Mouse (Mus musculus) kidney, embryonic 15.5 days (tissue): ENCODE measurements around the gene Sept6. TPM values are rescaled to one million over a fixed set of nuclear protein-coding genes. Genes with fewer than 3 reads are reported as not detected.
A peak's percentile ranks its signal among the peaks of the same experiment; 100 is the strongest.
"Not testable (repeated sequence)": the region's sequence is repeated elsewhere in the genome, so short reads cannot be mapped to it uniquely, and the experiment has no call there.

Source experiments
- ATAC-seq: fragments of 200-750 bp; cut with Nextera tagmentation; replicated peaks from 2 replicates; pipeline ENCODE4 v1.8.0; 2017; ENCODE audit warnings: moderate TSS enrichment; ENCODE audit not compliant: low FRiP score
- H3K27ac ChIP-seq: fragments of 300-500 bp; sonication (generic); 2 replicates; pipeline ENCODE4 v1.5.1; 2015; ENCODE audit warnings: mild to moderate bottlenecking, inconsistent platforms
- H3K27me3 ChIP-seq: fragments of 300-500 bp; sonication (generic); 2 replicates; pipeline ENCODE4 v1.6.1; 2015; ENCODE audit warnings: inconsistent platforms
- H3K36me3 ChIP-seq: fragments of 300-500 bp; sonication (generic); 2 replicates; pipeline ENCODE4 v1.6.1; 2015; ENCODE audit warnings: inconsistent platforms
- H3K4me1 ChIP-seq: fragments of 300-500 bp; sonication (generic); 2 replicates; pipeline ENCODE4 v1.6.1; 2015; ENCODE audit warnings: inconsistent platforms
- H3K4me2 ChIP-seq: fragments of 300-500 bp; sonication (generic); 2 replicates; pipeline ENCODE4 v1.6.1; 2015; ENCODE audit warnings: moderate library complexity, mild to moderate bottlenecking, inconsistent platforms
- H3K4me3 ChIP-seq: fragments of 300-500 bp; sonication (generic); replicated peaks from 2 replicates; pipeline ENCODE4 v1.5.1; 2015; ENCODE audit warnings: mild to moderate bottlenecking, inconsistent platforms
- H3K9ac ChIP-seq: fragments of 300-500 bp; sonication (generic); 2 replicates; pipeline ENCODE4 v1.6.1; 2015; ENCODE audit warnings: mild to moderate bottlenecking, inconsistent platforms
- H3K9me3 ChIP-seq: fragments of 300-500 bp; sonication (generic); replicated peaks from 2 replicates; pipeline ENCODE4 v1.6.1; 2016; ENCODE audit warnings: inconsistent platforms
- WGBS: fragments of 180-500 bp; shearing (Covaris S2); methylation state at CpG from one replicate; pipeline ENCODE4 v1.1.7; 2015; ENCODE audit warnings: mixed read lengths; 5-methylcytosine and 5-hydroxymethylcytosine counted together
- polyA plus RNA-seq: library from polyadenylated mRNA; unstranded; fragments of >200 nt; fragmentation: Nextera tagmentation; extraction: Ambion mirVana; gene quantifications from 2 replicates; pipeline ENCODE4 v1.2.1, GENCODE M21; 2015

Sept6 gene
- polyA plus RNA-seq, 1 experiment from 2014 or later, result 23.7 TPM

GRCm38 (mm10) chrX:36901655-36902054 lies 89.9 kb downstream of the Sept6 start:
- Histone ChIP-seq H3K4me2 (peak overlapping the region; percentile 71), H3K36me3 (no peaks in the 10 kb centered on the region), H3K27ac (no peak overlapping the region), H3K4me3 (peak overlapping the region; percentile 58), H3K27me3 (no peaks in the 10 kb centered on the region), H3K9me3 (no peaks in the 10 kb centered on the region), H3K4me1 (peaks cover 7% of the 10 kb centered on the region; the same call in 1 of the 2 replicates), H3K9ac (0 out of 2 replicates have a peak overlapping the region, but pooled peaks have one; percentile 55)
- no peak for ATAC-seq
- WGBS, result 51% methylated on average over 3 of the region's 3 CpGs

GRCm38 (mm10) chrX:36898931-36899330 lies 92.7 kb downstream of the Sept6 start:
- H3K27ac ChIP-seq, H3K9ac ChIP-seq, H3K9me3 ChIP-seq, H3K4me1 ChIP-seq, H3K36me3 ChIP-seq, ATAC-seq, H3K27me3 ChIP-seq, H3K4me3 ChIP-seq, H3K4me2 ChIP-seq: not testable (repeated sequence)
- WGBS, result 23% methylated on average over 1 of the region's 1 CpGs

- Histone ChIP-seq H3K4me3 (no peak overlapping the region), H3K27me3 (no peaks in the 10 kb centered on the region), H3K36me3 (peaks cover 24% of the 10 kb centered on the region), H3K9ac (no peak overlapping the region), H3K9me3 (no peaks in the 10 kb centered on the region), H3K4me1 (no peaks in the 10 kb centered on the region), H3K27ac (no peak overlapping the region), H3K4me2 (no peak overlapping the region)
- no peak for ATAC-seq
- WGBS, result 86% methylated on average over 1 of the region's 1 CpGs
Measured at GRCm38 (mm10) chrX:36884719-36885118, 106.9 kb downstream of the Sept6 start.

GRCm38 (mm10) chrX:36874704-36875128 lies 116.9 kb downstream of the Sept6 start:
- WGBS, result 19% methylated on average over 30 of the region's 36 CpGs
- Histone ChIP-seq H3K27me3 (no peaks in the 10 kb centered on the region), H3K4me3 (peak overlapping the region; percentile 70), H3K4me1 (peaks cover 6% of the 10 kb centered on the region; the same call in 1 of the 2 replicates), H3K9me3 (no peaks in the 10 kb centered on the region), H3K36me3 (peaks cover 9% of the 10 kb centered on the region; the same call in 1 of the 2 replicates), H3K4me2 (peak overlapping the region; percentile 63), H3K9ac (peak overlapping the region; percentile 73), H3K27ac (peak overlapping the region; percentile 83)
- ATAC-seq, result peak; percentile 65

GRCm38 (mm10) chrX:36874178-36874696 lies 117.4 kb downstream of the Sept6 start:
- peak; percentile 97 for ATAC-seq
- H3K27me3 ChIP-seq, result no peaks in the 10 kb centered on the region
- H3K4me1 ChIP-seq, result peaks cover 6% of the 10 kb centered on the region; the same call in 1 of the 2 replicates
- H3K9me3 ChIP-seq, result no peaks in the 10 kb centered on the region
- peak overlapping the region; percentile 70 for H3K4me3 ChIP-seq
- WGBS, result 14% methylated on average over 52 of the region's 57 CpGs
- H3K4me2 ChIP-seq, result peak overlapping the region; percentile 63
- H3K9ac ChIP-seq, result peak overlapping the region; percentile 73
- H3K27ac ChIP-seq, result peak overlapping the region; percentile 83
- peaks cover 9% of the 10 kb centered on the region; the same call in 1 of the 2 replicates for H3K36me3 ChIP-seq

- Histone ChIP-seq H3K4me1 (peaks cover 6% of the 10 kb centered on the region; the same call in 1 of the 2 replicates), H3K4me2 (peak within 1 kb of the TSS; percentile 63), H3K9ac (peak within 1 kb of the TSS; percentile 73), H3K27me3 (no peaks in the 10 kb centered on the region), H3K27ac (peak within 1 kb of the TSS; percentile 83), H3K36me3 (peaks cover 9% of the 10 kb centered on the region; the same call in 1 of the 2 replicates), H3K4me3 (peak within 1 kb of the TSS; percentile 70), H3K9me3 (no peaks in the 10 kb centered on the region)
- no peak; the same call in 1 of the 2 replicates for ATAC-seq
- 23% methylated on average over 8 of the region's 8 CpGs for WGBS
Measured at GRCm38 (mm10) chrX:36873765-36874164, 117.8 kb downstream of the Sept6 start, which contains the start of the genes Ube2a and C330007P06Rik. Ube2a (plus strand) TSS chrX:36873900. C330007P06Rik (minus strand) TSS chrX:36874111.

- ATAC-seq, result no peak
- Histone ChIP-seq H3K27ac (no peak overlapping the region), H3K4me1 (peaks cover 3% of the 10 kb centered on the region; the same call in 1 of the 2 replicates), H3K36me3 (no peaks in the 10 kb centered on the region), H3K9me3 (no peaks in the 10 kb centered on the region), H3K4me2 (no peak overlapping the region), H3K9ac (no peak overlapping the region), H3K4me3 (no peak overlapping the region), H3K27me3 (no peaks in the 10 kb centered on the region)
- 73% methylated on average over 3 of the region's 3 CpGs for WGBS
Measured at GRCm38 (mm10) chrX:36870372-36870771, 121.2 kb downstream of the Sept6 start.

DNA sequence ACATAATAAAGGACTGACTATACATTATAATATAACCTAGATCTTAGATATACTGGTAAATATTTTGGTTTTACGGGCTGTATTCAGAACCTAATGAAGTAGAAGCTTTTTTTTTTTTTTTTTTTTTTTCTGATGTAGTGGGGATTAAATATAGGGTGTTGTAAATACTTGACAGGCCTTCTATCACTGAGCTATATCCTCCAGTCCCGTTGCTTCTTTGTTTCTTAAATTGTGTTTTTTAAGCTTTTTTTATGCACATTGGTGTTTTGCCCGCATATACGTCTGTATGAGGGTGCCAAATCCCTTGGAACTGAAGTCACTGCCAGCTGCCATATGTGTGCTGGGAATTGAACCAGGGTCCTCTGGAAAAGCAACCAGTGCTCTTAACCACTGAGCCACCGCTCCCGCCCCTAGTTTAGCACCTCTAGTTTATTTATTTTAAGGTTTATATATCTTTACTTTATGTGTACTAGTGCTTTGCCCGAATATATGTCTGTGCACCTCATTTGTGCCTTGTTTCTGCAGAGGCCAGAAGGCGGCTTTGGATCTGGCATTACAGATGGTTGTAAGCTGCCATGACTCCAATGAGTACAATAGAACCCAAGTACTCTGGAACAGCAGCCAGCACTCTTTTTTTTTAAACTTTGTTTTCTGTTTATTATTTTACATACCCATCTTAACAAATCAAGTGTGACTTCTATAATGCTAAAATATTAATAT lies 126.8 kb downstream of the Sept6 start:
- H3K9ac ChIP-seq, result no peak overlapping the region
- WGBS, result 54% methylated on average over 8 of the region's 8 CpGs
- peak overlapping the region; percentile 62; the same call in 1 of the 2 replicates for H3K27ac ChIP-seq
- no peak for ATAC-seq
- peak overlapping the region; percentile 44 for H3K4me2 ChIP-seq
- no peaks in the 10 kb centered on the region for H3K36me3 ChIP-seq
- H3K27me3 ChIP-seq, result no peaks in the 10 kb centered on the region
- peaks cover 10% of the 10 kb centered on the region; the same call in 1 of the 2 replicates for H3K4me1 ChIP-seq
- H3K9me3 ChIP-seq, result no peaks in the 10 kb centered on the region
- H3K4me3 ChIP-seq, result peak overlapping the region; percentile 49

- Histone ChIP-seq H3K4me2 (peak overlapping the region; percentile 53), H3K4me3 (peak overlapping the region; percentile 49), H3K27ac (peak overlapping the region; percentile 62), H3K27me3 (no peaks in the 10 kb centered on the region), H3K36me3 (no peaks in the 10 kb centered on the region), H3K4me1 (peaks cover 10% of the 10 kb centered on the region; the same call in 1 of the 2 replicates), H3K9ac (peak overlapping the region; percentile 33; the same call in 1 of the 2 replicates), H3K9me3 (no peaks in the 10 kb centered on the region)
- WGBS, result 19% methylated on average over 43 of the region's 44 CpGs
- peak; percentile 86 for ATAC-seq
Measured at GRCm38 (mm10) chrX:36863766-36864608, 127.6 kb downstream of the Sept6 start.
